Mouse (Mus musculus) megakaryocyte, embryonic 14.5 days (primary cell): ENCODE measurements around the gene Pard3.

Experiments
- FLI1 ChIP-seq: IDR thresholded peaks from 2 replicates; pipeline ENCODE4 v1.6.1; 2012; ENCODE audit warnings: low read length, inconsistent platforms, mixed read lengths
- GATA1 ChIP-seq: IDR thresholded peaks from 3 replicates; pipeline ENCODE4 v1.6.1; 2012; ENCODE audit warnings: mixed read lengths, low read length, inconsistent platforms, borderline replicate concordance

DNA sequence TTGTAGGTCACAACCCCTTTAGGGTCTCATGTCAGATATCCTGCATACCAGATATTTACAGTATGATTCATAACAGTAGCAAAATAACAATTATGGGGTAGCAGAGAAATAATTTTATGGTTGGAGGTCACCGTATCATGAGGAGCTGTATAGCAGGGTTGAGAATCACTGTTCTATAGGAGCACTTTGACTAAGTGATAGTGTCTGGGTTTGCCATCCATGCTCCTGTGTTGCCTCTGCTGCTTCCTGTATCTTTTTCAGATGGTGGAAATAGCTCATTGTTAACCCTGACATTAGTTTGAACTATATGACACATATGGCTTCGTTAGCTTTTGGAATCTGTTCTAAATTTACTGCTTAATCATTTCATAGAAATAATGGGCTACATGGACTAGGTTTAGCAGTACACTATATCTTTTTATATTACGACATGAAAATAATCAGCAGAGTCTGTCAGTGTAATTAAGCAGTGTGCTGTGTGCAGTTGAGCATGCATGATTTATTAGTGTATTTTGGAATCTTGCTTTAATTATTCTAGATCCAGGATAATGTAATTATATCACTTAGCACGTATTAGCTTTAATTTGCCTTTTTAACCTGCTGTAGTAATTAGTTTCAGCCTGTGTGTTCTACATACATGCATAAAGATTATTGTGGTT, 347.6 kb downstream of the Pard3 start:
- TF ChIP-seq GATA1 (no peak), FLI1 (no peak)
